Comparison of ENCODE assay signal across 21 mouse cellular contexts in the genomic region with DNA sequence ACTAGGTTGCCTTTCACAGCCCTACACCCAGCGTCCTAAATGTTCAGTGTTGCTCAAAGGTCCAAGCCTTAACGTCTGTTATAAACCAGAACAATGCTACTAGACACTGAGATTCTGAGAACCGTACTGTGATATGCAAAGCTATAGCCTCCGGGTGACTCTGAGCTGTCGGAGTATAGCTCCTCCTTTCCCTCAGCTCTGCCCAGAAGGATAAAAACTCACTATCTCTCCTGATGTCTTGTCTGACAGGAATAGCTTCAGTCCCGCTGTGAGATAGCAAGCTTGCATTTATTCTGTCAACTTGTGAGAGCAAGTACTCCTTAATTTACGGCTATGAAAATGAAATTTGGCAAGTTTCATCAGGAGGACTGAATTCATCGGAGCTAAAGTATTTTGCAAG.
"Had no signal": no experiment of that assay in that cellular context is flagged by ENCODE, and none has a peak within 500 bp of the region (broad histone marks: within the 10 kb centered on the region; RNA-seq: fewer than 3 reads in every experiment).

No protein-coding gene starts in this region.

- ATAC-seq: midbrain, embryonic 16.5 days had no signal

- H3K9me3 ChIP-seq: midbrain, embryonic 10.5 days; midbrain, embryonic 12.5 days; neural tube, embryonic 13.5 days; neural tube, embryonic 15.5 days; stomach, embryonic 15.5 days had no signal

- H3K9ac ChIP-seq: lung, embryonic 14.5 days; midbrain, embryonic 12.5 days; neural tube, embryonic 13.5 days; neural tube, embryonic 15.5 days; stomach, embryonic 15.5 days had no signal

- H3K36me3 ChIP-seq: midbrain, embryonic 10.5 days; midbrain, embryonic 12.5 days; neural tube, embryonic 13.5 days; neural tube, embryonic 15.5 days; stomach, embryonic 15.5 days had no signal

- H3K27me3 ChIP-seq: midbrain, embryonic 12.5 days; neural tube, embryonic 13.5 days; neural tube, embryonic 15.5 days; stomach, embryonic 15.5 days had no signal

- DNase-seq: lung, adult 18-20 months; lung, embryonic 14.5 days; lung, postnatal 10 days; lung, postnatal 4 days; midbrain, embryonic 14.5 days; retina, postnatal 1 day; right cerebral cortex, adult 18-20 months; right cerebral cortex, postnatal 25 days; right cerebral cortex, postnatal 4 days; spleen, adult 18-20 months; thymus, adult 2 months; thymus, postnatal 25 days; thymus, postnatal 4 days had no signal

- H3K4me2 ChIP-seq: lung, embryonic 14.5 days; midbrain, embryonic 12.5 days; neural tube, embryonic 13.5 days; neural tube, embryonic 15.5 days; stomach, embryonic 15.5 days had no signal

- H3K27ac ChIP-seq: midbrain, embryonic 12.5 days; neural tube, embryonic 13.5 days; neural tube, embryonic 15.5 days; stomach, embryonic 15.5 days; stomach, postnatal 0 days had no signal

- H3K4me1 ChIP-seq: midbrain, embryonic 12.5 days had no signal

- H3K4me3 ChIP-seq: midbrain, embryonic 10.5 days; midbrain, embryonic 12.5 days; myocyte; neural tube, embryonic 13.5 days; neural tube, embryonic 15.5 days; stomach, embryonic 15.5 days had no signal
